Mouse (Mus musculus): ENCODE results near the gene Fam89b.

DNA sequence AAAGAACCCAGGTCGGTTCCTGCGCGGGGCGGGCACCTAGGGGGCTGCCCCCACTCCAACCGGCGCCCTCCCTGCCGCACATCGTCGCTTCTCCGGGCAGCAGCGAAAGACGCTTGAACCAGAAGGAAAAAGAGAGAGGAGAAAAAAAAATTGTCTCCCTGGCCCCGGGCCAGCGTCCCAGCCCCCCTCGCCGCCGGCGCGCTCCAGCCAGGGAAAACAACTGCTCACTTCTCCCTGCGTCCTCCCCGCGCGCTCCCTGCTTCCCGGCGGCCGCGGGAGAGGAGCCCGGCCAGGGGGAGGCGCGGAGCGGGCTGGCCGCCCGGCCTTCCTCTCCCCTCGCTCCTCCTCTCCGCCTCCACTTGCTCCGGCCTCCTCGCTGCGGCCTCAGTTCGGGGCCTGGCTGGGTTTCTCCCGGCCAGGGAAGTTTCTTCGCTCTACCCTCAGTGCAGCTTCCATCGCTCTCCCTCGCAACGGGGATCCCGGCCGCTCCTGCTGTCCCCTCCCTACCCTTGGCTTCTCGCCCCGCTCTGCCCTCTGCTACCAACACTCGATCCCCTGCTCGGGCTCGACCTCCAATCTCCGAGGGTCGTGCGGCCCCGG, 12.3 kb upstream of the Fam89b start:
- TF ChIP-seq CTCF (IDR thresholded peaks at IDR 0.05; ENCODE audit: low read depth, low read length) = no peak
- TF ChIP-seq POLR2A (IDR thresholded peaks at IDR 0.05; ENCODE audit: extremely low read depth, insufficient read depth, low read length) = no peak

All from liver, adult 2 months (tissue).